Mouse (Mus musculus) spleen, adult 12 weeks (tissue): ENCODE measurements around the gene Lrrc72.
"Not testable (repeated sequence)": the region's sequence is repeated elsewhere in the genome, so short reads cannot be mapped to it uniquely, and the experiment has no call there.

Experiments
- DNase-seq: peaks from one replicate; pipeline ENCODE4 v3.0.0; 2022; ENCODE audit warnings: low spot score

Gene Lrrc72

GRCm38 (mm10) chr12:36253298-36253697 is at the start of gene Lrrc72:
Gene Lrrc72, minus strand, starts transcription at chr12:36253398.
- DNase-seq, result no peak

- no peak for DNase-seq
These were observed 49.1 kb upstream of the Lrrc72 start for GRCm38 (mm10) chr12:36302326-36302725.

GRCm38 (mm10) chr12:36291346-36291745 is 38.1 kb upstream of the Lrrc72 start:
- no peak for DNase-seq

- DNase-seq, result no peak
These were observed 37.3 kb upstream of the Lrrc72 start for GRCm38 (mm10) chr12:36290465-36290864.

GRCm38 (mm10) chr12:36289634-36290033 is 36.4 kb upstream of the Lrrc72 start:
- no peak for DNase-seq

GRCm38 (mm10) chr12:36274823-36275222 is 21.6 kb upstream of the Lrrc72 start:
- DNase-seq, result no peak

- DNase-seq, result no peak
These were observed 14.6 kb upstream of the Lrrc72 start for GRCm38 (mm10) chr12:36267670-36268246.

- DNase-seq, result no peak
These were observed 9.0 kb upstream of the Lrrc72 start for GRCm38 (mm10) chr12:36262116-36262721.

GRCm38 (mm10) chr12:36255413-36255812 is 2.2 kb upstream of the Lrrc72 start:
- no peak for DNase-seq

- no peak for DNase-seq
These were observed 12.0 kb downstream of the Lrrc72 start for GRCm38 (mm10) chr12:36241171-36241570.

GRCm38 (mm10) chr12:36231386-36231785 is 21.8 kb downstream of the Lrrc72 start:
- DNase-seq, result no peak

GRCm38 (mm10) chr12:36224392-36224791 is 28.8 kb downstream of the Lrrc72 start:
- DNase-seq, result no peak

- DNase-seq, result no peak
These were observed 36.3 kb downstream of the Lrrc72 start for GRCm38 (mm10) chr12:36216905-36217304.

GRCm38 (mm10) chr12:36216230-36216629 is 37.0 kb downstream of the Lrrc72 start:
- no peak for DNase-seq

- DNase-seq, result no peak
These were observed 38.1 kb downstream of the Lrrc72 start for GRCm38 (mm10) chr12:36215149-36215480.

GRCm38 (mm10) chr12:36214389-36215148 is 38.6 kb downstream of the Lrrc72 start:
- no peak for DNase-seq

- no peak for DNase-seq
These were observed 43.1 kb downstream of the Lrrc72 start for GRCm38 (mm10) chr12:36210096-36210495.

GRCm38 (mm10) chr12:36208456-36208855 is 44.7 kb downstream of the Lrrc72 start:
- no peak for DNase-seq

GRCm38 (mm10) chr12:36207800-36208148 is 45.4 kb downstream of the Lrrc72 start:
- no peak for DNase-seq

GRCm38 (mm10) chr12:36207072-36207799 is 46.0 kb downstream of the Lrrc72 start:
- no peak for DNase-seq

GRCm38 (mm10) chr12:36205579-36206119 is 47.5 kb downstream of the Lrrc72 start:
- DNase-seq, result not testable (repeated sequence)

- no peak for DNase-seq
These were observed 58.2 kb downstream of the Lrrc72 start for GRCm38 (mm10) chr12:36194976-36195375.

- DNase-seq, result no peak
These were observed 62.9 kb downstream of the Lrrc72 start for GRCm38 (mm10) chr12:36190343-36190742.
